Mouse (Mus musculus): Measurements from ENCODE around the gene Mb. TPM values are rescaled to one million over a fixed set of nuclear protein-coding genes. Genes with fewer than 3 reads are reported as not detected.

Mb gene
- total and polyA plus RNA-seq, 2 experiments from 2014 or later = 0.33 to 3.6 TPM

DNA sequence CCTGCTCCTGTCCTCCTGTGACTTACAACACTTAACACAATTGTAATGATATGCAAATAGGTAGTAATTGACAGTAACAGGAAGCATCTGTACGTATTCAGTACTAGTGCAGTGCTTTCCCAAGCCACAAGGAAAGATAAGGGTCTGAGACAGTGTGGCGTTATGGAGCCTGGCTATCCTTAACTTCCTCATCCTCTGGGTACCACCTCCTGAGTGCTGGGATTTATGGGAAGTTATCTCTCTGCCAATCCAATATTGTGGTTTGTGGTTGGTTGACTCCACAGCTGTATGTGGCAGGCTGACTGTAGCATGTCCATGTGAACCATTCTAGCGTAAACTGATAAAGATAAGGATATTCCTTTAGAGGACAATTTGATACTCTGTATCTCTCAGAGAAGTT lies 9.7 kb downstream of the Mb start:
- DNase-seq (no peak), ATAC-seq (no peak)
- no peak overlapping the region for H3K4me3 ChIP-seq (ENCODE audit: low read depth, low read length)
- 71% methylated on average over 3 of the region's 3 CpGs for WGBS
- no peaks in the 10 kb centered on the region for H3K36me3 ChIP-seq (ENCODE audit: insufficient read depth)
- H3K27ac ChIP-seq (ENCODE audit: low read depth, low read length) = no peak overlapping the region
- H3K4me2 ChIP-seq (ENCODE audit: low read depth) = no peak overlapping the region
- H3K9ac ChIP-seq = no peak overlapping the region
- no peaks in the 10 kb centered on the region for H3K9me3 ChIP-seq (ENCODE audit: low read length)
- TF ChIP-seq CTCF (IDR thresholded peaks at IDR 0.05; ENCODE audit: low read depth) = no peak
- H3K4me1 ChIP-seq (ENCODE audit: insufficient read depth) = no peaks in the 10 kb centered on the region
- H3K27me3 ChIP-seq (ENCODE audit: insufficient read depth, low read length) = no peaks in the 10 kb centered on the region

DNA sequence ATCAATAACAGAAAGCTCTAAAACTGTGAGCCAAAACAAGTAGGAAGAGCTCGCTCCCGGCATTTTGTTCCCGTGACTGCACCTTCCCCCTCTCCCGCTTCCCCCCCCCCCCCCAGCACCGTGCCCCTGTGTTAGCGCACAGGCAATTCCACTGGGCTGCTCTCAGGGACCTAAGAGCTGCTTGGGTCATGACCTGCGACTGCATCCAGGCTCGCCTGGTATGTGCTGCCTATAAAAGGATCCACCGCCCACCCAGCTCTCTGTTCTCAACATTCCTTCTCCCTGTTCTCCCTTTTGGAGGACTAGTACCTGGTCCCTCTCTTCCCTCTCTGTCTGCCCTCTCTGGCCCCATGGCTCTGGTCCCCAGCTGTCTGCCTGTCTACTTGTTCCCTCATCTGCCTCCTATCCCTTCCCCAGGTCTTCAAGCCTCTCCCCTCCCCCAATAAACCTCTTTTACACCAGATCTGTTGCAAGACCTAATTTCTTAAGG lies 11.2 kb downstream of the Mb start:
- ATAC-seq = no peak
- WGBS = 83% methylated on average over 8 of the region's 9 CpGs

DNA sequence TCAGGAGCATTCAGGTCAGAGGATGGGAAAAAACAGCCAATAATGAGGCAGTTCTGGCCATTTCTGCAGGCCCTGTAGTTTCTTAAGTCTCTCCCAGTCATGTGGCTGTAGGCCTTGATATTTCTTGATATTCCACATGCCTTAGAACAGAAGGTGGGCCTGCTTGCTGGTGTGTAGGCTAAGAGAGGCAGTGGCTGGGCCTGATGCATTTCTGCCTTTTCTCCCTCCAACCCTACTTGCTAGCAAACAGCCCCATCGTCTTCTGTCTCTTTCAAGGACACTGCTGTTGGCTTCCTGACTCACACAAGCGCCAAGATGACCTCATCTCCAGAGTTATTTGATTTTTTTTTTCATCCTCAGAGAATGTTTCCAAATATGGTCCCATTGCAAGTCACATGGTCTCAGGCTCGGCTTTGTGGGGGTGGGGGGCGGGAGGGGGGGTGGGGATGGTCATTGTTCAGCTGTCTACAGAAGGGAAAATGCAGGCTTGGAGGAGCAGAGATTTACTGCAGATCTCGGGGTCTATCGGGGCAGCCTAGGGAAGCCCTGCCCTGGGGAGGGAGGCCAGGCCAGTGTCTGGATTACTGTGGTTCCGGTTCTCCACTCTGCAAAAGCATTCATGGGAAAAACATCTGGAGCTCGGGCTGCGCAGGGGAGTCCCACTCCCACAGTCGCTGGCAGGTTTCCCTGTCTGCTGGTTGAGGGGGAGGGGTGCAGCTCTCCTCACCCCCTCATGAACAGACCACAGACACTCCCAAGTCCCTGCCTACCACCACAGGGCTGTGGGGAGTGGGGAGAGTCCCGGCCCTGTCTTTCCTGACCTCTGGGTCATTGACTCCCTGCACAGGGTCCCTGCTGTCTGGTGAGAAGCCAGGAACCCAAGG lies 12.9 kb downstream of the Mb start:
- WGBS = 38% methylated on average over 11 of the region's 11 CpGs
- DNase-seq (peak; percentile 32), ATAC-seq (peak; percentile 43)
- no peak for TF ChIP-seq CTCF (IDR thresholded peaks at IDR 0.05; ENCODE audit: low read depth)
- no peak overlapping the region for H3K4me3 ChIP-seq (ENCODE audit: low read depth, low read length)
- no peaks in the 10 kb centered on the region for H3K9me3 ChIP-seq (ENCODE audit: low read length)
- H3K4me1 ChIP-seq (ENCODE audit: insufficient read depth) = no peaks in the 10 kb centered on the region
- H3K27me3 ChIP-seq (ENCODE audit: insufficient read depth, low read length) = no peaks in the 10 kb centered on the region
- H3K36me3 ChIP-seq (ENCODE audit: insufficient read depth) = no peaks in the 10 kb centered on the region
- H3K9ac ChIP-seq = no peak overlapping the region
- H3K27ac ChIP-seq (ENCODE audit: low read depth, low read length) = peak overlapping the region; percentile 60
- no peak overlapping the region for H3K4me2 ChIP-seq (ENCODE audit: low read depth)

More for the DNA sequence above, 11.2 kb downstream of the Mb start:
- no peak overlapping the region for H3K27ac ChIP-seq (ENCODE audit: low read depth, low read length)
- H3K27me3 ChIP-seq (ENCODE audit: insufficient read depth, low read length) = no peaks in the 10 kb centered on the region
- TF ChIP-seq CTCF (IDR thresholded peaks at IDR 0.05; ENCODE audit: low read depth) = no peak
- no peaks in the 10 kb centered on the region for H3K4me1 ChIP-seq (ENCODE audit: insufficient read depth)
- H3K9me3 ChIP-seq (ENCODE audit: low read length) = no peaks in the 10 kb centered on the region
- H3K9ac ChIP-seq = no peak overlapping the region
- H3K4me2 ChIP-seq (ENCODE audit: low read depth) = no peak overlapping the region
- DNase-seq = no peak
- H3K4me3 ChIP-seq (ENCODE audit: low read depth, low read length) = no peak overlapping the region
- no peaks in the 10 kb centered on the region for H3K36me3 ChIP-seq (ENCODE audit: insufficient read depth)

DNA sequence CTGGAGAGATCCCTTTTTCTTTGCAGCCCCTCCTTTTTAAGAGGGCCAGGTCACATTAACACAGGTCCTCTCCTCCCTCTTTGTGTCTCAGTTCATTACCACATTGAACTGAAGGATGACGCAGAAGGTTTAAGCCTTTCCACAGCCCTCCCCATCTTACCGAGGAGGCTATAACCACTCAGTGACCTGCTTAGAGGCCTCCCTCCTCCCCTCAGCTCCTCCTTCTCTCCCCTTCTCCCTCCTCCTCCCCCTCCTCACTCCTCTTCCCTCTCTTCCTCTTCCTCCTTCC lies 13.5 kb downstream of the Mb start:
- H3K4me1 ChIP-seq (ENCODE audit: insufficient read depth) = no peaks in the 10 kb centered on the region
- H3K4me2 ChIP-seq (ENCODE audit: low read depth) = no peak overlapping the region
- no peak for DNase-seq
- H3K9me3 ChIP-seq (ENCODE audit: low read length) = no peaks in the 10 kb centered on the region
- no peaks in the 10 kb centered on the region for H3K36me3 ChIP-seq (ENCODE audit: insufficient read depth)
- peak; percentile 29 for ATAC-seq
- no peak overlapping the region for H3K9ac ChIP-seq
- H3K27me3 ChIP-seq (ENCODE audit: insufficient read depth, low read length) = no peaks in the 10 kb centered on the region
- no peak overlapping the region for H3K4me3 ChIP-seq (ENCODE audit: low read depth, low read length)
- no peak for TF ChIP-seq CTCF (IDR thresholded peaks at IDR 0.05; ENCODE audit: low read depth)
- peak overlapping the region; percentile 60 for H3K27ac ChIP-seq (ENCODE audit: low read depth, low read length)
- WGBS = 46% methylated on average over 2 of the region's 2 CpGs

DNA sequence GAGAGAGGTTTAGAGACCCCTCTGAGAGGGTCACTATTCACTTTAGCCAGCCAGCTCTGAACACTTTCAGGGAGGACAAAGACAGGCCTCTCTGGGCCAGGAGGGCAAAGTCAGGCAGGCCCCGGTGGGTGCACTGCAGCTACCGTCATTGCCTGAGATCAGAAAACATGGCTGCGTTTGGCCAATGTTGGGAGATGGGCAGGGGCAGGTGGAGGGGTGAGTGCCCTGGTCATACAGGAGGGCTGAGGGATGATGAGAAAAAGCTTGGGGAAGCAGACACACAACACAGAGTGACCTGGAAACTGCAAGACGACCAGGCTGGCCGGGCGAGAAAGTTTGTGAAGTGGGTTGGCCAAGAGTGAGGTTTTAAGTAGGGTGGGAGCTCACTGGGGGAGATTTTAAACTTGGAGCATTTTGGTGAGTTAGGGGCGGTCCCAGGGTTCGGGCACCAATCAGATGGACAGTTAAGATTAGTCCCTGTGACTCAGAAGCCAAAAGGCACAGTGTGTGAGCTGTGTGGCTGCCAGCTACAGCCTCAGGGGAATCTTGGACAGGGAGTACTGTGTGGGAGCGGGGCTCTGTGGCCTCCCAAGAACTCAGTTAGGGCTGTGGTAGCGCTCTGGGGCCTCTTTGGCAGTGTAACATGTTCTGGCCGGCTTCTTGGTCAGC lies 14.0 kb downstream of the Mb start:
- Histone ChIP-seq H3K27me3 (ENCODE audit: insufficient read depth, low read length) (no peaks in the 10 kb centered on the region), H3K9me3 (ENCODE audit: low read length) (no peaks in the 10 kb centered on the region), H3K9ac (no peak overlapping the region), H3K27ac (ENCODE audit: low read depth, low read length) (peak overlapping the region; percentile 60; the same call in 1 of the 2 replicates), H3K36me3 (ENCODE audit: insufficient read depth) (no peaks in the 10 kb centered on the region), H3K4me3 (ENCODE audit: low read depth, low read length) (no peak overlapping the region), H3K4me2 (ENCODE audit: low read depth) (no peak overlapping the region), H3K4me1 (ENCODE audit: insufficient read depth) (no peaks in the 10 kb centered on the region)
- peak; percentile 11 for DNase-seq
- WGBS = 71% methylated on average over 11 of the region's 11 CpGs
- no peak for TF ChIP-seq CTCF (IDR thresholded peaks at IDR 0.05; ENCODE audit: low read depth)
- ATAC-seq = peak; percentile 53

DNA sequence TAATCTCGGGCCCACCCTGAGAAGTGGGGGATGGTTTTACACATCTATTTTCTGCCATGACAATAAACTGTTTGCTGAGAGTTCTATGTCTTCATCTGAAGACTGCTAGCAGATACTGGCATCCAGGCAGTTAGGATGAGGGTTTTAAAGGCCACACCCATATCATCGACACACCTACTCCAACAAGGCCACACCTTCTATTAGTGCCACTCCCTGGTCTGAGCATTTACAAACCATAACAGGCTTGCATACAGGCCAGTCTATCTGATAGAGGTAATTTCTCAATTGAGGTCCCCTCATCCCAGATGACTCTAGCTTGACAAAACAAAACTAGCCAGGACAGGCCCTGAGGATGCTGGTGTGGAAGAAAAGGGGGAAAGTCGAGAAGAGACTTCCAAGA lies 14.8 kb downstream of the Mb start:
- WGBS = 91% methylated on average over 3 of the region's 3 CpGs
- no peak overlapping the region for H3K4me2 ChIP-seq (ENCODE audit: low read depth)
- no peak overlapping the region for H3K27ac ChIP-seq (ENCODE audit: low read depth, low read length)
- no peak for TF ChIP-seq CTCF (IDR thresholded peaks at IDR 0.05; ENCODE audit: low read depth)
- H3K4me3 ChIP-seq (ENCODE audit: low read depth, low read length) = no peak overlapping the region
- no peaks in the 10 kb centered on the region for H3K9me3 ChIP-seq (ENCODE audit: low read length)
- ATAC-seq = no peak
- DNase-seq = no peak
- H3K36me3 ChIP-seq (ENCODE audit: insufficient read depth) = no peaks in the 10 kb centered on the region
- no peak overlapping the region for H3K9ac ChIP-seq
- no peaks in the 10 kb centered on the region for H3K27me3 ChIP-seq (ENCODE audit: insufficient read depth, low read length)
- no peaks in the 10 kb centered on the region for H3K4me1 ChIP-seq (ENCODE audit: insufficient read depth)

DNA sequence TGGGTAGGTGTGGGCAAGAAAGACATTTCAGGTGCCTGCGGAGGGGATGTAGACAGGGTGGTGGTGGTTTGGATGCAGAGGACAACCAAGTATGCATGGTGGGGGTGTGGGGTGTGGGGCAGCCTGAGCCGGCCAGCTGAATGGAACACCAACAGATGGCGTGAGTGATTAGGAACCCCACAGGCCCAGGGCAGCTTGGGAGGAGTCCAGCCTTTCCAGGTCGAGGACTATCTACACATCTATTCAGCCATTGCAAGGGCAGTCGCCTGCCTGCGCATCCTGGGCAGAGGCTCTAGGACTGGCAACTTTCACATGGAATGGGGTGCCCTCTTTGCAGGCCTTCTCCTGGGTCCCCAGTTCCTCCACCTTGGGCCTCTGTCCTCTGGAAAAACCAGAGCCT lies 15.9 kb downstream of the Mb start:
- no peak overlapping the region for H3K27ac ChIP-seq (ENCODE audit: low read depth, low read length)

More for the DNA sequence above, 15.9 kb downstream of the Mb start:
- no peak for ATAC-seq
- Histone ChIP-seq H3K4me1 (ENCODE audit: insufficient read depth) (no peaks in the 10 kb centered on the region), H3K9me3 (ENCODE audit: low read length) (no peaks in the 10 kb centered on the region), H3K9ac (no peak overlapping the region), H3K4me2 (ENCODE audit: low read depth) (no peak overlapping the region), H3K27me3 (ENCODE audit: insufficient read depth, low read length) (no peaks in the 10 kb centered on the region), H3K4me3 (ENCODE audit: low read depth, low read length) (no peak overlapping the region), H3K36me3 (ENCODE audit: insufficient read depth) (no peaks in the 10 kb centered on the region)
- no peak for DNase-seq
- WGBS = 77% methylated on average over 6 of the region's 6 CpGs
- TF ChIP-seq CTCF (IDR thresholded peaks at IDR 0.05; ENCODE audit: low read depth) = no peak
